Mouse (Mus musculus) kidney, adult 9 months (tissue): ENCODE measurements at regions not wholly inside any gene's neighbourhood (a gene's known extent, or its start where the extent isn't known, plus 50 kb on each side); places are given as distances from the start of the nearest gene placed in this dataset.
A peak's percentile ranks its signal among the peaks of the same experiment; 100 is the strongest.

Experiments used
- DNase-seq: peaks from one replicate; pipeline ENCODE4 v3.0.0; 2022

DNA sequence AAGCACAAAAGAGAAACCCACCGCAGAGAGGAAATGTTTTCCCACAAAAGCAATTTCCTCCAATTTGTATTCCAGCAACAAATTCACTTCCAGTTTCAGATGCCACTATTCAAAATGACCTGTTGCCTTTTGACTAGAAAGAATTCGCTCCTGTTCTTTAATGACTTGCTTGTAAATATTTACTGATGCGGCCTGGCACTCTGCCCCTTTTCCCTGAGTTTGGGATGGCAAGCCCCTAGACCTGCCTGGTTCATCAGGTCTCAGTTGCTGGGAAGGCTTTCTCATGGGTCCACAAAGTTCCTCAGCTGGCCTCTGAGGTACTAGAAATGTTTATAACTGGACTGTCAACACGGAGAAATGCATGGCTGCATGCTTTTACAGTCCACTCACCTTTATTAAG lies 161.7 kb upstream of the Phactr1 start:
- peak; percentile 15 for DNase-seq

GRCm38 (mm10) chr13:42522553-42522952 lies 157.9 kb upstream of the Phactr1 start:
- DNase-seq: no peak

- DNase-seq: no peak
Observed at GRCm38 (mm10) chr13:42526163-42526562, 154.3 kb upstream of the Phactr1 start.

- DNase-seq: peak; percentile 57
Observed at GRCm38 (mm10) chr13:42526966-42527365, 153.5 kb upstream of the Phactr1 start.

GRCm38 (mm10) chr13:42528169-42528568 lies 152.3 kb upstream of the Phactr1 start:
- DNase-seq: no peak

DNA sequence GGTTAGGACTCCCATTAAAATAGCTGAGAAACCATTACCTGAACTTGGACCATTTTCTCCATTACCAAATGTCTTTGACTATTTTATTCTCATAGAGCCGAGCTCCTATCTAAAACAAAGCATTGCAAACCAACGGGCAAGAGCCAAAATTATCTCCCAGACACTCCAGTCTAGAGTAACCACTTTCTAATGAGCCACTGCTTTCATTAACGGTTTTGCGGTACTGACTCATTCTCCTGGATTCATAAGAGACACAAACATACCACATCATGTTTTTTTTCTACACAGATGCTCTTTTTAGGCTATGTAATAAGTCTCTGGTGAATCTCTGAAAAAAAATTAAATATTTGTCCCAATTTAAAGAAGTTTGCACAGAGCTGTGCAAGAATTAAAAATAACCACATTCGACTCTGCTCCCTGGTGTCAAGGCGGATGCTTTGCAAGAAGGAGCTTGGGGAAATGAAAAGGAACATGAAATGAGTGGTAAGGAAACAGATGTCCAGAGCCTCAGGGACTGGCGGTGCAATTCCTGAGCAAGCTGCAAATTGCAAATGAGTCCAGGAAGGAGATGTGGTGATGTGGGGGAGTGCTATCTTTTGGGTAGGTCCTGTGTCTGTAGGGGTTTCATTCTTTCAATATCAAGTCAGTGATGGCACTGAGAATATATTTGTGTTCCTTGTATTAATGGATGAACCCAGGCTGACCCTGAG lies 143.8 kb upstream of the Phactr1 start:
- no peak for DNase-seq

DNA sequence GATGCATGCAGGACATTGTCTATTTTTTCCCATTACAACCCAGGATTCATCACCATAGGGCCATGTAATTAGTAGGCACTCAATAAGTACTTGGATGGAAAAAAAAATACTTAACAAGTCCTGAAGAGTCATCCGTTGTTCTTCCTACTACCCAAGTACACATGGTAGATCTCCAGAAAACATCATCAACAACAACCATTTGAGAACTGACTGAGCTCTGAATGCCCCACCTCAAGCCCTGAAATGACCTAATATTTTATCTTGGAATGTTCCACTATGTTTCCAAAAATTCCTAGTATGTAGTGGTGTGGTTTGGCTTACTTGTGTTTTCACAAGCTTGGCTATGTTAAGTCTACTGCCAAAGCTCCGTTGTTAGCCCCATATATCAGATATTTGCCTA lies 142.4 kb upstream of the Phactr1 start:
- DNase-seq: no peak

DNA sequence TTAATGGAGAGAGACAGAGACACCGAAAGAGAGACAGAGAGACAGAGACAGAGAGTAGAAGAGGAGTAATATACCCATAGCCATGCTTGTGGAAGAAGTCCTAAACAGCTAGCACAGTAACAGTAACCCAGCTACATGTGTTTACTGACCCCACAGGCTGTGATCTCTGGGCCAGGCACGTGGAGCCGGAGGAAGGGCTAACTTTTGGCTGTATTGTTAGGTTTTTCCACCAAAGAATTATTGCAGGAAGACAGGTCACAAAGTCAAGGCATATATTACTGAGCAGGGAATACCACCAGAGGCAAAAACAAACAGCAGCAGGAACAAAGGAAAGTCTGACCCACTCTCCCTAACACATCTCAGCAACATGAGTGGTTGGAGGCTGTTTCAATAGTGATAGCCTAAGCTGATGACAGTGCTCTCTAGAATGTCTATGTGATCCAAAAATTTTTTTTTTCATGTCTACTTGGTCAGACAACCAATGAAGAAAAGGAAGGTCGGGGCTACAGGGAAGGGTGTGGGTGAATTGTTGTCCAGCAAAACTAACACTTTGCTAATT lies 135.8 kb upstream of the Phactr1 start:
- DNase-seq: peak; percentile 44

- no peak for DNase-seq
Observed at GRCm38 (mm10) chr13:42546389-42546788, 134.0 kb upstream of the Phactr1 start.

DNA sequence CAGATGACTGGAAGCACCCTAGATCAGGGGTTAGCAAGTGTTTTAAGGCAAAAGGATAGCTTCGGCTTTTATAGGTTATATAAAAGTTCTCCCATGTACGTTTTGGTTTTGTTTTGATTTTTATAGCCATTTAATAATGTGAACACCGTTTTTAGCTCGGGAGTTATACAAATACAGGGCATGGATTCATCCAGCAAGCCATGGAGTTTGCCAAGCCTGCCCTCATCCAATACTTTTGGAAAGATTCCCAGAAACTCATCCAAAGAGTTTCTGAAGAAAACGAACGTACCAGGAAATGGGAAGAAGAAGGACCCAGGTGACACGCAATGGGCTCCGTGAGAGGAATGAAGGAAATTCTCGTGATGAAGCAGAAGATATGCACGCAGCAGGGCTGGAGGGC lies 133.6 kb upstream of the Phactr1 start:
- no peak for DNase-seq

DNA sequence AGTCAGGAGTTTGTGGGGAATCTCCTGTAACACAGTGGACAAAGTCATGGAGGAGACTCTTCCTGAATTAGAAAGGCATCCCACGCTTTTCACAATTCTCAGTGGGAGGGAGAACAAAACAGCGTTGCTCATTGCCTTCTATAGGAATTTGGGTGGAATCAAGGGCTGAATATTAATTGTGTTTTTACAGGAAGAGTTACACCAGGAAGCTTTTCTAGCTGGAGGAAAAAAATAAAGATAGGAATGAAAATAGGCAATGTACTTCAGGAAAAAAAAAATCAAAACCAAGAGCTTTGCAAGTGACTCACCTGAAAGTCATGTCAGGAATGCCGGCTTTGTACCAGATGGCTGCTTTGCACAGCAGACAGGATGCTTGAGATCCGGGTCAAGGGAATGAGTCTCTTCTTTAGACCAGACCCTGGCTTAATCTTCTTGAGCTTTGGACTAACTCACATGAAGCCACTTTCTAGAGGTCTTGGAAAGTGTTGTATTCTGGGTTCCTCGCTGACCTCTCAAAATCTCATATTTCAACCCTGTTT lies 131.3 kb upstream of the Phactr1 start:
- DNase-seq: peak; percentile 37

DNA sequence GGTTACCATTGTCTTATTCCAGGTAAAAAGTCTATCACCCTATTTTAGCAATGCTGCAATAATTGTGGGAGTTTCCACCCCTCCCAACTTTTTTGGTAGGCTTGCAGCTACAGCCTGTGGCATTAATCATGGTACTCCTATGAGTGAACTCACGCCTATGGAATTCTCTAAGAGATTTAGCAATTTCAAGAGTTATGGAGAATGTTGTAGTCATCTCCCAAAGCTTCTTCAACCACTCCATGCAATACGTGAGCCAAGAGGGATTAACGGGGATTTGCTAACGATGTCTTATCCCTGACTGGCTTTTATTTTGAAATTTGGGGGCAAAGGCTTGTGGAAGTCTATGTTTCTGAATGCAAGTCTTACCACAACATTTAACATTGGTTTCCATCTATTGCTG lies 125.5 kb upstream of the Phactr1 start:
- DNase-seq: no peak

- DNase-seq: no peak
Observed at GRCm38 (mm10) chr13:42558526-42558925, 121.9 kb upstream of the Phactr1 start.

- DNase-seq: no peak
Observed at GRCm38 (mm10) chr13:42561446-42561845, 119.0 kb upstream of the Phactr1 start.

GRCm38 (mm10) chr13:42565291-42566058 lies 114.9 kb upstream of the Phactr1 start:
- peak; percentile 44 for DNase-seq

DNA sequence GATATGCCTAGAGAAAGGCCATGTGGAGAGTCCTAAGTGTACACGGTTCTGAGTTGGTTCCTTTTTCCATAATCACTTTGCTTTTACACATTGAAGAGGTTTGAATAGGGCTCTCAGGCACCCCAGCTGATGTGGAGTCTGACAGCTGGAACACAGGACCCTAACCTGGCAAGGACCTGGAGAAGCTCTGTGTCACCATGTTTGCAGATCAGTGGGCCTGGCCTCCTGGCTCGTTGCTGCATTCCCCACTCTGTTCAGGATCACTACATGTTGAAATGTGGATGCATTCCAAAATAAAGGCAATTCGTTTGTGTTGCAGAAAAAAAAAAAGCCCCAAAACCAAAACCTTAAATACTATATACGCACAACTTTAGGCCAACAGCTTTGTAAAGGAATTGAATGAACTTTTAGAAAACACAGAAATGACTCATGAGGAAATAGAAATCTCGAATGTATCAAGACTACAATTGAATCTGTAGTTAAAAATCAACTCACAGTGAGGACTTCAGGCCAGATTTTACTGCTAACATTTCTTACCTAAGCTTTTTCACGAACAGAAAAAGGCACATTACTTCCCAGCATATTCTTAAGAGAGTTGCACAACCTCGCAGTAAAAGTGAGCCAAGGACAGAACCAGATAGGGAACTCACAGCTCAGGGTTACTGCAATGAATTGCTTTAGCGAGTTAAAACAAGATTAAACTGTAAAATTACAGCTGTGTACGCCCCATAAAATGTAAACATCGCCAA lies 109.6 kb upstream of the Phactr1 start:
- DNase-seq: peak; percentile 45

GRCm38 (mm10) chr13:42574189-42574588 lies 106.2 kb upstream of the Phactr1 start:
- no peak for DNase-seq

GRCm38 (mm10) chr13:42575725-42576426 lies 104.5 kb upstream of the Phactr1 start:
- DNase-seq: peak; percentile 86

- no peak for DNase-seq
Observed at GRCm38 (mm10) chr13:42579471-42579870, 101.0 kb upstream of the Phactr1 start.

DNA sequence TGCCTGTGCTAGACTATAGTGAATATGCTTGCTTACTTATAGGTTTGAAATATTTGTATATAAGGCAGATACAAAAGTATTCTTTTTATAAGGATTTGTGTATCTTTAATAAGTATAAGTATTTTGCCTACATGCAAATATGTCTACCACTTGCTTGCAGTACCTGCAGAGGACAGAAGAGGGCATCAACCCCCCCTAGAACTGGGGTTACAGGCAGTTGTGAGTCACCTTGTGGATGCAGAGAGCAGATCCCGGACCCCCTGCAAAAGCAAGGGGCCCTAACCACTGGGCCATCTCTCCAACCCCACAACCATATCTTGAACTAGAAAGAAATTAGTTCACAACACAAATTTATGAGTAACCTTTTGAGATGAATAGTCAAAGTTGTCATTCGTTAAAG lies 91.3 kb upstream of the Phactr1 start:
- DNase-seq: no peak

DNA sequence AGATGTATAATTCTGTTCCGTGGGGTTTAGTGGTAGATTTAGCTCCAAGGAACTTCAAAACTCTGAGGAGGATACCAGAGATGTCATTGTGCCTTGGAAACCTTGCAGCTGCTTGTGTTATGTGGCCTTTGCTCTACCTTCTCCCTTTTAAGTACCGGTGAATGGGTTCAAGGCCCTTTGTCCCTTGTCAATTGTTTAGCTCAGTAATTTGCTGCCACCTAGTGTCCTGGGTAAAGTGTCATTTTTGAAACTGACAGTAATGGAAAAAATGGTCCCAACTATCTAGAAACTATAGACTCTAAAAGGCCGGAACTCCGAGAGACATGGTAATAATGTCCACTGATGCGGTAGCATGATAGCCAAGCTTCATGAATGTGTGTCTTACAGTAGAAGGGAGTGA lies 90.8 kb upstream of the Phactr1 start:
- peak; percentile 30 for DNase-seq

DNA sequence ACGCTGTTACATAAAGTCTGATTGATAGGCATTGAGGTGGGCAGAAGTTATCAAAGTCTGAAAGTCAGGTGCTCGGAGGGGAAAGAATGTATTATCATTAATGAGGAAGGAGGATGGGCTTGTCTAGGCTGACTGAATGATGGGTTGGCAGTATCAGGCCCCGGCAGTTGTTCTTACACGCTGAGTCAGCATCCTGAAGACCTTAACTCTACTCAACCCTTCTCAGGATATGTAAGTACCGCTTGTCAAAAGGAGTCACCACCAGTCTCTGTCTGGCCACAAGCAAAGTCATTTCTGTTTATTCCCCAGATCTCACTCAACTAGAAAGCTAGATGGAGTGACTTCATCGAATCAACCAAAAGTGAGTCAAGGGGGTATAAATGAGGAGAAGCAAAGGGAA lies 90.0 kb upstream of the Phactr1 start:
- DNase-seq: no peak
